Mouse (Mus musculus) liver, adult 2 months (tissue): ENCODE measurements at regions not wholly inside any gene's neighbourhood (a gene's known extent, or its start where the extent isn't known, plus 50 kb on each side); places are given as distances from the start of the nearest gene placed in this dataset.
"Not testable (repeated sequence)": the region's sequence is repeated elsewhere in the genome, so short reads cannot be mapped to it uniquely, and the experiment has no call there.

Experiments used
- DNase-seq: peaks from one replicate; pipeline ENCODE4 v3.0.0-alpha.2; 2011; ENCODE audit warnings: low read depth, low spot score; ENCODE audit errors: extremely low read depth
- H3K27ac ChIP-seq: fragments of 200-500 bp; replicated peaks from 2 replicates; pipeline ENCODE4 v1.5.1; 2012; ENCODE audit warnings: low read depth, mild to moderate bottlenecking, control low read depth, inconsistent platforms, low read length; ENCODE audit not compliant: insufficient read depth
- H3K27me3 ChIP-seq: fragments of 200-500 bp; 2 replicates; pipeline ENCODE4 v1.6.1; 2012; ENCODE audit warnings: mild to moderate bottlenecking, moderate library complexity, low read length, inconsistent platforms; ENCODE audit not compliant: control insufficient read depth, insufficient read depth
- H3K36me3 ChIP-seq: fragments of 200-500 bp; 2 replicates; pipeline ENCODE4 v1.6.1; 2012; ENCODE audit warnings: low read length, inconsistent platforms; ENCODE audit not compliant: control insufficient read depth, insufficient read depth
- H3K4me1 ChIP-seq: fragments of 200-500 bp; 2 replicates; pipeline ENCODE4 v1.6.1; 2011; ENCODE audit warnings: low read length; ENCODE audit not compliant: control insufficient read depth, insufficient read depth
- H3K4me3 ChIP-seq: fragments of 200-500 bp; 2 replicates; pipeline ENCODE4 v1.5.1; 2011; ENCODE audit warnings: low read depth, mild to moderate bottlenecking, control low read depth, low read length, moderate library complexity; ENCODE audit not compliant: insufficient read depth
- H3K79me2 ChIP-seq: fragments of 200-500 bp; 2 replicates; pipeline ENCODE4 v1.6.1; 2012; ENCODE audit warnings: inconsistent platforms, mild to moderate bottlenecking, low read length, moderate library complexity; ENCODE audit not compliant: control insufficient read depth, insufficient read depth
- H3K9ac ChIP-seq: fragments of 200-500 bp; 2 replicates; pipeline ENCODE4 v1.6.1; 2012; ENCODE audit warnings: low read depth, mild to moderate bottlenecking, control low read depth, inconsistent platforms, low read length
- CTCF ChIP-seq: fragments of 200-500 bp; IDR thresholded peaks from 2 replicates; pipeline ENCODE4 v1.5.1; 2011; ENCODE audit warnings: low read depth, low read length, control low read depth
- POLR2A ChIP-seq: fragments of 200-500 bp; IDR thresholded peaks from 2 replicates; pipeline ENCODE4 v1.6.1; 2011; ENCODE audit warnings: low read length, control low read depth; ENCODE audit not compliant: insufficient read depth; ENCODE audit errors: extremely low read depth
- WGBS: fragments of 180-500 bp; shearing (Covaris S2); methylation state at CpG from one replicate; pipeline ENCODE4 v1.1.7; 2018; 5-methylcytosine and 5-hydroxymethylcytosine counted together

GRCm38 (mm10) chr15:90882349-90882748 lies 167.4 kb downstream of the Kif21a start:
- not testable (repeated sequence) for H3K79me2 ChIP-seq, H3K4me3 ChIP-seq, H3K4me1 ChIP-seq, H3K36me3 ChIP-seq, H3K27me3 ChIP-seq, H3K9ac ChIP-seq, DNase-seq, H3K27ac ChIP-seq
- 92% methylated on average over 19 of the region's 19 CpGs for WGBS

- Histone ChIP-seq H3K4me3 (no peak overlapping the region), H3K27ac (no peak overlapping the region), H3K4me1 (no peaks in the 10 kb centered on the region), H3K9ac (no peak overlapping the region), H3K79me2 (no peaks in the 10 kb centered on the region), H3K27me3 (no peaks in the 10 kb centered on the region), H3K36me3 (no peaks in the 10 kb centered on the region)
- 81% methylated on average over 2 of the region's 2 CpGs for WGBS
- TF ChIP-seq POLR2A (no peak), CTCF (no peak)
- no peak for DNase-seq
Observed at GRCm38 (mm10) chr15:90869452-90869851, 180.3 kb downstream of the Kif21a start.

- H3K79me2 ChIP-seq, DNase-seq, H3K36me3 ChIP-seq, H3K9ac ChIP-seq, H3K27me3 ChIP-seq, H3K4me3 ChIP-seq, H3K27ac ChIP-seq, H3K4me1 ChIP-seq: not testable (repeated sequence)
- WGBS, result 73% methylated on average over 1 of the region's 4 CpGs
Observed at GRCm38 (mm10) chr15:90853763-90854162, 174.5 kb upstream of the Cpne8 start.

GRCm38 (mm10) chr15:90851991-90852390 lies 172.8 kb upstream of the Cpne8 start:
- WGBS, result 88% methylated on average over 2 of the region's 2 CpGs

GRCm38 (mm10) chr15:90841471-90841870 lies 162.2 kb upstream of the Cpne8 start:
- H3K79me2 ChIP-seq, result no peaks in the 10 kb centered on the region
- H3K27me3 ChIP-seq, result no peaks in the 10 kb centered on the region
- no peak overlapping the region for H3K4me3 ChIP-seq
- H3K36me3 ChIP-seq, result no peaks in the 10 kb centered on the region
- peak; percentile 24 for DNase-seq
- TF ChIP-seq CTCF, result peak; percentile 7; the same call in 1 of the 2 replicates
- no peak for TF ChIP-seq POLR2A
- WGBS, result 17% methylated on average over 5 of the region's 5 CpGs
- H3K4me1 ChIP-seq, result no peaks in the 10 kb centered on the region
- no peak overlapping the region for H3K27ac ChIP-seq
- no peak overlapping the region for H3K9ac ChIP-seq

More at GRCm38 (mm10) chr15:90851991-90852390, 172.8 kb upstream of the Cpne8 start:
- H3K27ac ChIP-seq, result no peak overlapping the region
- DNase-seq, result no peak
- H3K4me1 ChIP-seq, result no peaks in the 10 kb centered on the region
- H3K36me3 ChIP-seq, result no peaks in the 10 kb centered on the region
- no peak overlapping the region for H3K9ac ChIP-seq
- no peak for TF ChIP-seq POLR2A
- no peak for TF ChIP-seq CTCF
- no peaks in the 10 kb centered on the region for H3K79me2 ChIP-seq
- no peaks in the 10 kb centered on the region for H3K27me3 ChIP-seq
- H3K4me3 ChIP-seq, result no peak overlapping the region

GRCm38 (mm10) chr15:90835586-90835985 lies 156.4 kb upstream of the Cpne8 start:
- WGBS, result 84% methylated on average over 7 of the region's 7 CpGs
- DNase-seq, result no peak
- Histone ChIP-seq H3K27ac (no peak overlapping the region), H3K4me1 (no peaks in the 10 kb centered on the region; the same call in 1 of the 2 replicates), H3K27me3 (no peaks in the 10 kb centered on the region), H3K4me3 (no peak overlapping the region), H3K79me2 (no peaks in the 10 kb centered on the region), H3K36me3 (no peaks in the 10 kb centered on the region), H3K9ac (no peak overlapping the region)
- TF ChIP-seq CTCF (no peak), POLR2A (no peak)
